Mouse (Mus musculus) megakaryocyte-erythroid progenitor cell, adult 5-6 weeks (primary cell): Measurements from ENCODE around the gene Agrn. TPM values are rescaled to one million over a fixed set of nuclear protein-coding genes. Genes with fewer than 3 reads are reported as not detected.

Experiments used
- ATAC-seq: replicated peaks from 2 replicates; pipeline ENCODE4 v1.8.0; 2016; ENCODE audit warnings: mild to moderate bottlenecking, inconsistent platforms; ENCODE audit not compliant: severe bottlenecking, poor library complexity, low FRiP score, low TSS enrichment
- total RNA-seq, 2 experiments: library from RNA; stranded (forward) in 1 of 2; stranded (reverse) in 1 of 2; fragments of 200-1000, 215-1000 nt in 1 of 2; fragments of >200 nt in 1 of 2; fragmentation: Nextera tagmentation in 1 of 2; gene quantifications; 2 replicates each; pipeline ENCODE4 v1.2.3; 2014 to 2017

Agrn gene
- total RNA-seq (2014; fragmentation: Nextera tagmentation) (7.8 and 8.9 TPM in 2 replicates), total RNA-seq (2017) (3.3 TPM in 2 replicates)

DNA sequence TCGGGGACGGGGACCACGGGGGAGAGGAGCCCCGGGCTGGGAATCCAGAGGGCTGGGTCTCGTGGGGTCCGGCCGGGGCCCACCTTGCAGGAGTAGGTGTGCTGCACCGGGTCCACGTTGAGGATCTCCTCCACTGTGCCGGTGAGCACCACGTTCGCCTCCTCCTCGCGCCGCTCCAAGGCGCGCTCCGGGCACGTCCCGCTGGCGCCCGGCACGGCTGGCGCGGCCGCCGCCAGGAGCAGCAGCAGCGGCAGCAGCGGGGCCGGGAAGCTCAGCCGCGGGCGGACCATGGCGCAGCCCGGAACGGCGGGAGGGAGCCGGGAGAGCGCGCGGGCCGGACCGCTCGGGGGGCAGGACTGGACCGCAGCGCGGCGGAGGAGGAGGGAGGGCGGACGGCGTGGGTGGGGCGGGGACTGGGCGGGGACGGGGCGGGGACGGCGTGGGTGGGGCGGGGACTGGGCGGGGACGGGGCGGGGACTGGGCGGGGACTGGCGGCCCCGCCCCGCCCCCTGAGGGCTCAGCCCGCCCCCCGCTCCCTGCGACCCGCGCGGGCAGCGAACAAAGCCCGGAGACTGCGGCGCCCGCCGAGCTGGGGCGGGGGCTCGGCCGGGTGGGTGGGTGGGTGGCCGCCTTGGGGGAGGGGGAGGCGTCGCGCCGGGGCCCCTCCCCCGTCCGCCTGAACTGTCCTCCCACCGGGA is at the start of gene Agrn:
Gene Agrn (minus strand): TSS at position 358 of the 698 bp plus-strand sequence.
- peak; percentile 48 for ATAC-seq

DNA sequence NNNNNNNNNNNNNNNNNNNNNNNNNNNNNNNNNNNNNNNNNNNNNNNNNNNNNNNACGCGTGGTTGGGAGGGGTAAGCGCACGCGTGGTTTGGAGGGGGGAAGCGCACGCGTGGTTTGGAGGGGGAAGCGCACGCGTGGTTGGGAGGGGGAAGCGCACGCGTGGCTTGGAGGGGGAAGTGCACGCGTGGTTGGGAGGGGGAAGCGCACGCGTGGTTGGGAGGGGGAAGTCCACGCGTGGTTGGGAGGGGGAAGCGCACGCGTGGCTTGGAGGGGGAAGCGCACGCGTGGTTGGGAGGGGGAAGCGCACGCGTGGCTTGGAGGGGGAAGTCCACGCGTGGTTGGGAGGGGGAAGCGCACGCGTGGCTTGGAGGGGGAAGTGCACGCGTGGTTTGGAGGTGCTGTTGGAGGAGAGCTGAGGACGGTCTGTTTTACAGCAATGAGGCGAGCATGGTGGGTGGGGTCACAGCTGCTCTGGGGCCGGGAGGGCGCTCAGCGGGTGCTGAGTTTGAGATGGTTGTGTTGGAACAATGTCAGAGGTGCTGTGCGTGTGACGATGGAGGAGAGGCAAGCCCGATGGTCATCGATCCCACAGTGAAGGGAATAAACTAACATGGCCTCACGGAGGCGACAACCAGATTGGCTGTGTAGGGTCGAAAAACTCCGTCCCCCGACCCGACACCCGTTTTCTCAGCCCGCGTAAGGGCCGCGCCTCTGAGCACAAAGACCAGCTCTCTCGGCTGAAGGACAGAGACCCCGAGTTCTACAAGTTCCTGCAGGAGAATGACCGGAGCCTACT is 39.6 kb upstream of the Agrn start:
- 0 out of 2 replicates have a peak, but pooled peaks have one; percentile 20 for ATAC-seq

DNA sequence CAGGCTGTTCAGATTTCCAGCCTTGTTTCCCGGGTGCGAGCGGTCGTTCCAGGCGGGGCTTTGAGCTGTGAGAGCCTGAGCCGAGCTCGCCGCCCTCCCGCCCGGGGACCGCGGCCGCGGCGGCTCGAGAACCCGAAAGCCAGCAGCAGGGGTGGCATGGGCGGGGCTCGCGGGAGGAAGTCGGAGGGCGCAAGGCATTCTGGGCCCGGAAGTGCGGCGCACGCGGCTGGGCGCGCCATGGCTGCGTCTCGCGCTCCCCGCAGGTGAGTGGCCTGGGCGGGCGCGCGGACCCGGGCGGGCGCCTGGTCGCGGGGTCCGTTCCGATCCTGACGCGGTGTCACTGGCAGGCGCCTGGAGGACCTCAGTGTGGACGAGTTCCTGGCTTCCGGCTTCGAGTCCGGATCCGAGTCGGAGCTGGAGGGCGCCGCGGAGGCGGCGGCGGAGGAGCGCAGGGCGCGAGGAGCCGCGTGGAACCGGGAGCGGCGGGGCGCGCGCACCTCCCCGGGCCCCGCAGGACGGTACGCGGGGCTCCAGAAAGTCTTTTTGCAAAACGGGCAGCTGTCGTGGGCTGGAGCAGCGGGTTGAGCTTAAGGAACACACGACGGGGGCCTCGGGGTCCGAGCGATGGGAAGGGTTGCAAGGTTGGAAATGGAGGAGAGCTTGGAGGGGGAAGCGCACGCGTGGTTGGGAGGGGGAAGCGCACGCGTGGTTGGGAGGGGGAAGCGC is 38.7 kb upstream of the Agrn start, which contains the start of gene Noc2l:
Gene Noc2l (plus strand): TSS at position 203 of the 726 bp plus-strand sequence.
- ATAC-seq: peak; percentile 66

DNA sequence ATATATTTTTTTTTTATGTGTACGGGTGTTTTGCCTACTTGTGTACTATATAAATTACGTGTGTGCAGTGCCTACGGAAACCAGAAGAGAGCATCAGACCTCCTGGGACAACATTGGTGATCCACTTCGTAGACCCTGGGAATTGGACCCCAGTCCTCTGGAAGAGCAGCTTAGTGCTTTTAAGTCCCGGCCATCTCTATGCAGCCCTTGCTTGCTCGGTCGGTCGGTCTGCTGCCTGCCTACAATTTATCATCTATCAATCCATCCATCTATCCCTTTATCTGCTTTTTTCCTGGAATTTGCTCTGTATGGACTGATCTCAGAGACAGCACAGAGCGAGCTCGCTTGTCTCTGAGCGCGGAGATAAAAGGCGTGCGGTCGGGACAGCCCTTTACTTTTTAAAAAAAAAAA is 38.1 kb upstream of the Agrn start:
- peak; percentile 19 for ATAC-seq

DNA sequence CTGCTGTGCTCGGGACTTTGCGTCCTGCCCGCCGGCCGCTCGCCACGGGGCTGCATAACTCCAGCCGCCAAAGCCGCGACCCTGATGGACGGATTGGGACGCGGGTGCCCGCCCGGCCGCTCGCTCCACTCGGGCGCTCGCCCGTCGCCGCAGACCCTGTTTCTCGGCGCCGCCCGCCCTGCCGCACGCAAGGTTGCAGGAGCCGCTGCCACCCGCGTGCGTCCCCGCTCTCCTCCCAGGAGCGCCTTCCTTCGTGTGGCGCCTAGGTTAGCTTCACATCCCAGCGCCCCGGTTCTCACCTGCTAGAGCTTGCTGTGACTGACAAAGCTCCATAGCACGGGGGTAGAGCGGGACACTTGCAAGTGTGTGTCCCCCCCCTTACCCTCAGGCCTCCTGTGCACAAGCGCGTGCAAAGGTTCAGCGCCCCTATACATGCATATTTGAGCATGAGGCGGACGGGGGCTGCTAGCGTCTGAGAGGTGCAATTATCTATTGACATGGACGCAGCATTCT is 37.5 kb upstream of the Agrn start, which contains the start of gene Plekhn1:
Gene Plekhn1 (minus strand): TSS at position 157 of the 513 bp plus-strand sequence.
- peak; percentile 35 for ATAC-seq

DNA sequence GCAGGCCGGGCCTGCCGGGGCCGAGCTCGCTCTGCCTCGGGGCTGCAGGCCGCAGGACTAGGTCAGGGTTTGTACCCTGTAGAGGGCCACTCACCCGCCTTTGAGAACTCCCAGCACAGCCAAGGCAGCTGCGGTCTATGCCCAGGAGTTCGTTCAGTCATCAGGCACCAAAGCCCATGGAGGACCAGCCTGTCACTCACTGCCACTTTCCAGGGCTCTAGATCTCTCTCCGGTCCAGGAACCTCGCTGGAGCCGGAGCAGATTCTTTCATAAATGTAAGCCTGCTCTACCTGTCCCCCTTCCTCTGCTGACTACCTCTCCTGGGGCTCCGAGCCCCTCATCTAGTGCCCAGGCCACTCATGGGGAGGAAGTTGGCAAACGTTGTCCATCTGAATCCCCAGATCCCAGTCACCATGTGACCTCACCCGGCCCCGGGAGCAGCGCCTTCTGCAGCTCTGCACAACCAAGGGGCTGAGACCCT is 36.8 kb upstream of the Agrn start:
- 0 out of 2 replicates have a peak, but pooled peaks have one; percentile 4 for ATAC-seq

DNA sequence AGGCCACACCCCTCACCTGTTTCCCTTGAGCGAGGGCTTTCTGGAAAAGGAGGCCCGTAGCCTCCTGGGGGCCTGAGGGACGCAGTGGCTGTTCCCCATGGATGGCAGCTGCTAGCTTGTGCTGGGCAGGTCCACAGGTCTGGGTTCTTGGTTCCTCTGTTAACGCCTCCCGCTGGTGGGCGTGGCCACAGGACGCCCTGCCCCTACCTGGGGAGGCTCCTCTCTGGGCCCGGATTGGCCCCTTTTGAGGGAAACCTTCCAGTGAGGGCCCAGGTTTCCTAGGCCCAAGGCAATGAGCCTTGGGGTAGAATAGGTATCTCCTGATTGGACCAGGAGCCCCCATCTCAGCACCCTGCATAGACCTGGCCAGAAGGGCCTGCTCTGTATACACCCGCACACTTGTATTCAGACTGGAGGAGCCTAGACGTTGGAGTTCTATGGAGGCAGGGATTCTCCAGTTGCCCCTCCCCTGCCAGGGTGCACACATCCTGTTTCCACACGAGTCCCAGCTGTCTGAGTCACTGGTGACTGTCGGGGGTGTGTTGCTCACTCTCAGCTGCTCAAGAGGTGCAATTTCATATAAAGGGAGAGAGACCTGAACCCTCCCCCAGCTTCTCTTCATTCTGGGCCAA is 31.2 kb upstream of the Agrn start:
- no peak for ATAC-seq

DNA sequence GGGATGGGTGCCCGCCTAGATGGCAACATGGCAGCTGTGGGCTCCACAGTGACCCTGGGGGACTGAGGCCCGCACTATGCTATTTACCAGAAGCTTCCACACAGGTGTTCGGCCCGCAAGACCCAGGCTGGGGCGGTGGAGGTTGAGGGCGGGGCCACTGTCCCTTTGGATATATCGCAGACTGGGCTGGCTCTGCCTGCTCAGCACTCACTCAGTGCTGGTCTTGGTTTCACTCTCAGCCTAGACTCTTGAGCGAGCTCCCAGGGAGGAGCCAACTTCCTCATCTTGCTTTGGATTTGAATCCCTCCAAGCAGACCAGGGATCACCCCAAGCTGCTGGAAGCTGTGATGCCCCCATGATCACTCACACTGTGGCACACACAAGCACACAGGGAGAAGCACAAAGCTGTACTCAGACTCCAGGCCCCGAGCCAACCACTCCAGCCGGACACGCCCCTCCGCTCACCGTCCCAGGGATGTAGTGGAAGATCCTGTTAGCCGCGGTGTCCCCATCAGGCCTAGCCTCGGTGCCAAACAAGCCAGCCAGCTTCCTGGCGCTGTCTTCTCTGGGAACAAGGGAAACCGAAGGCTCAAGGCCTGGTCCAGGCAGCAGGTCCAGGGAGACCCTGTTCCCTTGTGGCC is 30.6 kb upstream of the Agrn start:
- ATAC-seq: peak; percentile 35; the same call in 1 of the 2 replicates

DNA sequence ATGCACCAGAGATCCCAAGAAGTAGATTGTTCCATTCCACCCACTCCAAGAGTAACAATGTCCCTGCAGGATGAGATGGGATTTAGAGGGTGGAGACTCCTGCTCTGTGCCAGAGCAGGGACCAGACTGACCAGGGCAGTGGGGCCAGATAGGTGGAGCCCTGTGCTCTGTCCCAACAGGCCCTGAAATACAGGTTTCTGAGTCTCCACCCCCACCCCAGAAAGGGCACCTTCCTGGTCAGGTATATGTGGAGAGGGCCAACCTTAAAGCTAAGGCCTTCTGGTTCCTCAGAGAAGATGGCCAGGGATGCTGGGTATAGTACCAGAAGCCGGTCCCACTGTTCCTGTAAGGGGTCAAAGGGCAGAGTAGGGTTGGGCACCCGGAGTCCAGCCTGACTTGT is 27.0 kb upstream of the Agrn start:
- ATAC-seq: no peak

DNA sequence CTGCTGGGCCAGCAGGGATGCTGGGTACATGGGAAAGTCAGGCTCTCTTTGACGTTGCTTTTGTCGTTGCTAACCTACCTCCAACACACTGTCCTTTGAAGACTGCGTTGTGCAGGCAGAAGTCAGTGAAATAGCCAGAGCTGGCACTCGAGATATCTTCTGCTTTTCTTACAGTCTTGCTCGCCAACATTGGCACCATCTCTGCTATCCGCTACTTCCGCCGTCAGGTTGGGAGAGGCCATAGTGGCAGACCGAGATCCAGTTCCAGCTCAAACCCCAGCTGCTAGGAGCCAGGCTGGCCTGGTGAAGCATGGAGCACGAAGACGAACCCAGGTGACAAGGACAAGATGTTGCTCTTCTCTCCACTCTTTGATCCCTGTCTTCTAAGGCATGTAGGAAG is 22.6 kb upstream of the Agrn start:
- no peak for ATAC-seq

DNA sequence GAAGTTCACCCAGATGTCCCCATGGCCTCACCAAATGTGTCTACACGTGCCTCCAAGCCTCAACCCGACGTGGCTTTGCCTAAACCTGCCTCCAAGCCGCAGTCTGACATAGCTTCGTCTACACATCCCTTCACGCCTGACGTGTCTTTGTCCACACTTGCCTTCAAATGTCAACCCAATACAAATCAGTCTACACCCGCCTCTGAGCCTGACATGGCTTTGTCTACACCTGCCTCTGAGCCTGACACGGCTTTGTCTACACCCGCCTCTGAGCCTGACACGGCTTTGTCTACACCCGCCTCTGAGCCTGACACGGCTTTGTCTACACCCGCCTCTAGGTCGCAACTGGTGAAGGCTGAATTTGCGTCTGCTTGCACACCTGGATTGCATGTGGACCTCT is 20.6 kb upstream of the Agrn start:
- no peak for ATAC-seq

DNA sequence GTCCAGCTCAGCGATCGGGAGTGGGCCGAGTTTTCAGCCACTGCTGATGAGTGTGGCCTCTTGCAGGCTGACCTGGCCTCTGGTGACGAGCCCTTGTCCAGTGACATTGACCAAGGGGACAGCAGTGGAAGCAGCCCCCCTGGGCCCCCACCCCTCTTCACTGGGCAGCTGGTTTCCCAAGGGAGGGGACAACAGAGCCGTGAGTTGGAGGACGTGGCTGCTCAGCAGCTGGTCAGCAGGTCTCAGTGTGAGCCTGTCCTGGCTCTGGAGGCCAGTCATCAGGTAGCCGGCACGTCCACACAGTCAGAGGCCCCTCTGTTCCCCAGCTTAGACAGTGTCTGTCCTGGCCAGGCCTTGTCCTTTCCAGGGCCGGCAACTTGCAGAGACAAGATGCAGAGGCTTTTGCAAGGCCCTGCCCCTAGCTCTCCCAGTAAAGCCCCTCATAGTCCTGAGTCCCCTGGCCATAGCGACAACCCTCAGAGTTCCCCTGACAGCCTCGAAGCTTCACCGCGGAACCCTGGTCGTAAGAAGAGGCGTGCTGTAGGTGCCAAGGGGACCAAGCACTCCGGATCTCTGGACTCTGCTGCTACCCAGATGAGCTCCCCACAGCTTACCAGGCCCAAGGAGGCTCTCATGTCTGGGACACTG is 19.9 kb upstream of the Agrn start:
- no peak for ATAC-seq

DNA sequence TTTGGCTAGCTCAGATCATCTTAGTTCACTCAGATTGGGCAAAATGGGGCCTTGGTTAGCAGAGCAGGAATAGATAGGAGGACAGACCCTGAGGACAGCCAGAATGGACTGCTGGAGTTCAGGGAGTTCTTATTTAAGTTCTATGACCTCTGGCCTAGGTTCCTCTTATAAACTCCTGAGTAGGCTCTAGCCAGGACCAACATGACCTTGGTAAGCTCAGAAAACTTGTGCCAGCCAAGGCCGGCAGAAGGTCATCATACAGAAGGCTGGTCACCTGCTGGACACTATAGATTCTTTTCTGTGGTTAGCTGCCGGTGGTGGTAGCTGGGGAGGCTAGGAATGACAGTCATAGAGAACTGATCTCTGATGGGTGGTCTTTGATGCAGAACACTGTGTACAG is 18.9 kb upstream of the Agrn start:
- no peak for ATAC-seq

DNA sequence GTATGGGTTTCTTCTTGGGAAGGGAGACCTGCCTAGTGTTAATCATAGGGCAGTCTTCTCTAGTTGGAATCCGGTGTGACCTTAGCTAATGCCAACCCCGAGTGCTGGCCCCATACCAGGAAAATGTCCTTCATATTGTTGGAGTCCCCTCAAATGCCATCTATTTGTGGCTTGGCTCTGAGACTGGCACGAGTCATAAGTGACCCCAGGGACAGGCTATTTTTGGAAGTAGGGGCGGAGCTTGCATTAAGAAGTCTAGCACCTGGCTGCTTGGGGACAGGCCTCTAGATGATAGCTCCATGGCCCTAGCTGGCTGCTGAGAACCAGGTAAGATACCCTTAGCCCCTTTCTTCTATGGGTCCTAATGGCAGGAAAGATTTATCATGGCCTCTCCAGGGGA is 18.4 kb upstream of the Agrn start, which contains the start of gene Perm1:
Gene Perm1 (plus strand): TSS at position 220 of the 400 bp plus-strand sequence.
- ATAC-seq: no peak

DNA sequence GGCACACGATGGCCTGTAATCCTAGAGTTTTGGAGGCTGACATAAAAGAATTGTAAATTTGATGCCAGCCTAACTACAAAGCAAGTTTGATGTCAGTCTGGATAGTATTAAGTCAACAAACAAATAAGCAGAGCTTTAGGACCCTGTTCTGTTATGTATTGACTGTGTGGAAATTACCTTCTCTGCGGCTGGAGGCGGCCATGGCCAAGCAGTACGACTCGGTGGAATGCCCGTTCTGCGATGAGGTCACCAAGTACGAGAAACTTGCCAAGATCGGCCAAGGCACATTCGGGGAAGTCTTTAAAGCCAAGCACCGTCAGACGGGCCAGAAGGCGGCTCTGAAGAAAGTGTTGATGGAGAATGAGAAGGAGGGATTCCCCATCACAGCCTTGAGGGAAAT is 15.8 kb upstream of the Agrn start:
- no peak for ATAC-seq

DNA sequence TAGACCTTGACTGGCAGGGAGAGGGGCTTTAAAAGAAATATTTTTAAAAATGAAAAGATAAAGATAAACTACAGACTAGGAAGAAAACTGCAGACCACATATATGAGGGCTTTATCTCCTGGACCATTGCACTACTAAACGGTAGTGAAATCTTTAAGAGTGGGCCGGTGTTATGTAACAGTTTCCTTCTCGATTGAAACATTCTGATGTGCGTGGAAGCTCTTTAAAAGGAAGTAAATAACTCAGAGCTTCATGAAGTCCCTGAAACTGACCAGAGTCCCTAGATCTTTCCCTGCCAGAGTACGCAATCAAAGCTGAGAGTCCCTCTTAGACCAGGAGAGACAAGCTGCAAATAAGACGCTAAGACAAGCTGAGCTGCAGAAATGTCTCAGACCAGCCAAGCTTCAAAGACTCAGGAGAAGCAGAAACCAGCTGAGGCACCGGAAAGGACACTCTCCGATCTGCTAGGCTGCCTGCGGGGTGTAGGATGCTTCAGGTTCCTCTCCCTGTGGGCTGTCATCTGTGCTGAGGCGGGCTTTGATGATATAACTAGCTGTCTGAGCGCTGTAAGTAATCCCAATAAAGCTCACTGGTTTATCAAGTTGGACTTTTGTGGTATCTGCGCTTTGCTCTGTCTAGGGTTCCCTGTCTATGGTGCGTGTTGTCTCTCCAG is 12.8 kb upstream of the Agrn start:
- ATAC-seq: no peak

DNA sequence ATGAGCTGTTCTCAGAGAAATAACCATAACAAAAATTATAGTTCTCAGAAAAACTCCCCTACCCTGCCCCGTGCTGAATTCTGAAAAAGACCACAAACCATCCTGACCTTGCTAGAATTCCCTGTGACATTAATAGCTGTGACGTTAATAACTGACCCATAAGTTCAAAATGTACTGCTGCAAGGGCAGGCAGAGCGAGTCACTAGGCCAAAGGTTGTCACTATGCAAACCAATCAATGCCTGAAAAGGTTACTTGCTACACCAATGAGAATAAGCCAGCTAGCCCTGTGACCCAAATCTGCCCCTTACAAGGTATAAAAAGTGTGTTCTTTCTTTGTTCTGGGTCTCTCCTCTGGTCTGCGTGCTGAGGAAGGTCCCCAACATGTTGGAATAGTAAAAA is 11.6 kb upstream of the Agrn start:
- no peak for ATAC-seq
